Mouse (Mus musculus) olfactory bulb, adult 2 months (tissue): ENCODE measurements around the gene Vstm4.

Source experiments
- CTCF ChIP-seq: fragments of 200-500 bp; IDR thresholded peaks from 2 replicates; pipeline ENCODE4 v1.5.1; 2012; ENCODE audit warnings: low read depth, mild to moderate bottlenecking, low read length, moderate library complexity; ENCODE audit not compliant: insufficient read depth
- POLR2A ChIP-seq: fragments of 200-500 bp; IDR thresholded peaks from 2 replicates; pipeline ENCODE4 v1.6.1; 2012; ENCODE audit warnings: mild to moderate bottlenecking, low read depth, low read length, moderate library complexity; ENCODE audit not compliant: insufficient read depth

DNA sequence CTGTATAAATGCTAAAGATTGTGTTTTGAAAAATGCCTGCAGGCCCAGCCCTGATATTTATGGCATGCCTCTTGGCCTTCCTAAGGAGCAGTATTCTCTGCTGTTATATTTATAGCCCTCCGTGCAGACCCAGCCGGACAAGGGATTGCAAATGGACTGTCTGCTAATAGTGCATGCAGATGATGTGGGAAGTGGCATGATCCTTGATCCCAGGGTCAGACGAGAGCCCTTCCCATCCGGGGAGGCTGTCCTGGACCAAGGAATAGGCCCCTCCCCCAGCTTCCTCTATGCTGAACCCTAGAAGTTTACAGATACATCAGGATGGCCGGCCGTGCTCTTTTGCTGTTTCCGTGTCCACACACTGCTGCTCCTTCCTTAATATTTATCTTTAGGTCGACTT lies 102.1 kb downstream of the Vstm4 start:
- TF ChIP-seq CTCF, result no peak
- TF ChIP-seq POLR2A, result no peak
